Mouse (Mus musculus) cerebellum, postnatal 14 days (tissue): ENCODE measurements around the gene Kat5.

Source experiments
- DNase-seq, 2 experiments: peaks; one replicate each; pipeline ENCODE4 v3.0.0; 2021; ENCODE audit warnings: mixed read lengths in 2 of 2

Kat5 gene

GRCm38 (mm10) chr19:5609547-5610404 is at the start of gene Kat5:
Kat5 (minus strand) TSS chr19:5610237.
- DNase-seq: peak; percentile 95 to 96

- no peak for DNase-seq
Measured at GRCm38 (mm10) chr19:5654720-5655298, 44.8 kb upstream of the Kat5 start.

- DNase-seq: no peak
Measured at GRCm38 (mm10) chr19:5653969-5654719, 44.1 kb upstream of the Kat5 start.

GRCm38 (mm10) chr19:5652570-5652969 is 42.5 kb upstream of the Kat5 start:
- DNase-seq: no peak

GRCm38 (mm10) chr19:5651502-5652274 is 41.7 kb upstream of the Kat5 start:
- no peak for DNase-seq

- DNase-seq: no peak
Measured at GRCm38 (mm10) chr19:5649298-5649741, 39.3 kb upstream of the Kat5 start.

- DNase-seq: peak; percentile 69 to 79
Measured at GRCm38 (mm10) chr19:5648401-5649297, 38.6 kb upstream of the Kat5 start.

- DNase-seq: no peak
Measured at GRCm38 (mm10) chr19:5647791-5648190, 37.8 kb upstream of the Kat5 start.

- DNase-seq: no peak
Measured at GRCm38 (mm10) chr19:5646731-5647330, 36.8 kb upstream of the Kat5 start.

- no peak for DNase-seq
Measured at GRCm38 (mm10) chr19:5645280-5645679, 35.2 kb upstream of the Kat5 start.

- no peak for DNase-seq
Measured at GRCm38 (mm10) chr19:5641641-5642040, 31.6 kb upstream of the Kat5 start.

GRCm38 (mm10) chr19:5641021-5641420 is 31.0 kb upstream of the Kat5 start:
- no peak for DNase-seq

- DNase-seq: no peak
Measured at GRCm38 (mm10) chr19:5640339-5640738, 30.3 kb upstream of the Kat5 start.

GRCm38 (mm10) chr19:5638416-5639005 is 28.5 kb upstream of the Kat5 start:
- DNase-seq: no peak

- peak; percentile 96 to 97 for DNase-seq
Measured at GRCm38 (mm10) chr19:5637069-5638047, 27.3 kb upstream of the Kat5 start, which contains the start of gene Rela. Rela (plus strand) TSS chr19:5637483.

- no peak for DNase-seq
Measured at GRCm38 (mm10) chr19:5636571-5637041, 26.6 kb upstream of the Kat5 start.

- no peak for DNase-seq
Measured at GRCm38 (mm10) chr19:5636036-5636570, 26.1 kb upstream of the Kat5 start.

- no peak for DNase-seq
Measured at GRCm38 (mm10) chr19:5632120-5632519, 22.1 kb upstream of the Kat5 start.

- DNase-seq: no peak
Measured at GRCm38 (mm10) chr19:5629907-5630306, 19.9 kb upstream of the Kat5 start.
